Mouse (Mus musculus) adrenal gland, adult 18-20 months (tissue): ENCODE results near the gene Sgpp2. TPM values are rescaled to one million over a fixed set of nuclear protein-coding genes. Genes with fewer than 3 reads are reported as not detected.

Source experiments
- DNase-seq, 2 experiments: peaks; one replicate each; pipeline ENCODE4 v3.0.0; 2021 to 2022; ENCODE audit warnings: low spot score in 2 of 2
- total RNA-seq, 2 experiments: library from RNA; stranded (reverse); gene quantifications; 1 replicate in 1 of 2; 2 replicates in 1 of 2; pipeline ENCODE4 v1.2.3; 2021

The Sgpp2 gene
- total RNA-seq, 2 experiments from 2014 or later: 2.3 to 3.5 TPM

GRCm38 (mm10) chr1:78446232-78446631 lies 136.1 kb downstream of the Sgpp2 start:
- DNase-seq: no peak

GRCm38 (mm10) chr1:78446742-78447141 lies 136.6 kb downstream of the Sgpp2 start:
- no peak for DNase-seq

GRCm38 (mm10) chr1:78448091-78448490 lies 137.9 kb downstream of the Sgpp2 start:
- no peak for DNase-seq

- DNase-seq: no peak
Measured at GRCm38 (mm10) chr1:78451070-78451854, 141.1 kb downstream of the Sgpp2 start.

GRCm38 (mm10) chr1:78452544-78452943 lies 142.4 kb downstream of the Sgpp2 start:
- no peak for DNase-seq

GRCm38 (mm10) chr1:78453886-78454285 lies 143.7 kb downstream of the Sgpp2 start:
- no peak for DNase-seq

- DNase-seq: peak in 1 of 2 experiments; percentile 18
Measured at GRCm38 (mm10) chr1:78454659-78455058, 144.5 kb downstream of the Sgpp2 start.

Other genes starting within 250 kb of the Sgpp2 start
- gene Pax3, start 113.2 kb upstream of the Sgpp2 start, total RNA-seq: not detected
- gene Farsb, start 178.6 kb downstream of the Sgpp2 start, total RNA-seq: 10 to 100 TPM; 67.2 to 72.7 TPM
- 1 to 10 TPM; 3.7 to 9.6 TPM for gene Mogat1, start 200.6 kb downstream of the Sgpp2 start, total RNA-seq
- gene BC035947, start 201.8 kb downstream of the Sgpp2 start, total RNA-seq: under 1 TPM; 0.23 to 0.83 TPM